Mouse (Mus musculus) ES-E14 (cell line): ENCODE results near the gene Aim2. TPM values are rescaled to one million over a fixed set of nuclear protein-coding genes. Genes with fewer than 3 reads are reported as not detected.

Experiments used
- DNase-seq: peaks from one replicate; pipeline ENCODE4 v3.0.0-alpha.2; 2013; ENCODE audit warnings: low read depth, low spot score
- H3K27ac ChIP-seq: 2 replicates; pipeline ENCODE4 v1.5.1; 2012; ENCODE audit warnings: low read depth, mild to moderate bottlenecking, low read length, moderate library complexity, mixed read lengths; ENCODE audit not compliant: poor library complexity, insufficient read depth, severe bottlenecking
- H3K36me3 ChIP-seq: 2 replicates; pipeline ENCODE4 v1.6.1; 2012; ENCODE audit warnings: mild to moderate bottlenecking, low read length, moderate library complexity, mixed read lengths; ENCODE audit not compliant: control insufficient read depth, poor library complexity, insufficient read depth, severe bottlenecking
- H3K4me1 ChIP-seq, 2 experiments: fragments of 150-350 bp in 1 of 2; sonication (generic) in 1 of 2; 2 replicates each; pipeline ENCODE4 v1.6.1; 2012; ENCODE audit warnings: low read length in 2 of 2, mild to moderate bottlenecking in 1 of 2, mixed read lengths in 1 of 2; ENCODE audit not compliant: control insufficient read depth in 2 of 2, insufficient read depth in 2 of 2, poor library complexity in 1 of 2
- H3K4me3 ChIP-seq, 2 experiments: fragments of 150-350 bp in 1 of 2; sonication (generic) in 1 of 2; 2 replicates each; pipeline ENCODE4 v1.5.1; 2012; ENCODE audit warnings: low read length in 2 of 2, low read depth in 1 of 2, mild to moderate bottlenecking in 1 of 2, mixed read lengths in 1 of 2; ENCODE audit not compliant: insufficient read depth in 1 of 2, poor library complexity in 1 of 2, severe bottlenecking in 1 of 2
- H3K9ac ChIP-seq: 2 replicates; pipeline ENCODE4 v1.6.1; 2012; ENCODE audit warnings: low read depth, mild to moderate bottlenecking, low read length, mixed read lengths; ENCODE audit not compliant: poor library complexity, insufficient read depth, severe bottlenecking
- H3K9me3 ChIP-seq: fragments of 150-350 bp; sonication (generic); 2 replicates; pipeline ENCODE4 v1.6.1; 2012; ENCODE audit warnings: low read depth, mild to moderate bottlenecking, low read length; ENCODE audit not compliant: control insufficient read depth, insufficient read depth
- CHD2 ChIP-seq: IDR thresholded peaks from 2 replicates; pipeline ENCODE4 v1.6.1; 2014; ENCODE audit warnings: mild to moderate bottlenecking, low read depth, low read length, inconsistent platforms
- HCFC1 ChIP-seq: IDR thresholded peaks from 2 replicates; pipeline ENCODE4 v1.6.1; 2012; ENCODE audit warnings: low read length, inconsistent platforms, borderline replicate concordance; ENCODE audit not compliant: insufficient read depth
- MAFK ChIP-seq: IDR thresholded peaks from 2 replicates; pipeline ENCODE4 v1.6.1; 2014; ENCODE audit warnings: mild to moderate bottlenecking, low read depth, low read length, inconsistent platforms; ENCODE audit not compliant: insufficient read depth
- ZC3H11A ChIP-seq: IDR thresholded peaks from 2 replicates; pipeline ENCODE4 v1.6.1; 2012; ENCODE audit warnings: low read depth, mild to moderate bottlenecking, inconsistent platforms, low read length, borderline replicate concordance
- ZNF384 ChIP-seq: IDR thresholded peaks from 2 replicates; pipeline ENCODE4 v1.6.1; 2012; ENCODE audit warnings: low read depth, low read length, inconsistent platforms
- in situ Hi-C, 2 experiments: fragments of 600-800 bp; cut with MboI; formaldehyde crosslinking; loops; one replicate each; pipeline ENCODE4 v1.15.1; 2025; ENCODE audit warnings: low sequenced_read_pairs in 2 of 2, inconsistent platforms in 1 of 2; ENCODE audit not compliant: unreplicated experiment in 2 of 2
- total RNA-seq: library from RNA; depleted of rRNA; stranded (reverse); fragments of 300-350 nt; gene quantifications from 2 replicates; pipeline ENCODE4 v1.2.3, GENCODE M21; 2012

Aim2 gene
- total RNA-seq, 1 experiment: 17.0 TPM

DNA sequence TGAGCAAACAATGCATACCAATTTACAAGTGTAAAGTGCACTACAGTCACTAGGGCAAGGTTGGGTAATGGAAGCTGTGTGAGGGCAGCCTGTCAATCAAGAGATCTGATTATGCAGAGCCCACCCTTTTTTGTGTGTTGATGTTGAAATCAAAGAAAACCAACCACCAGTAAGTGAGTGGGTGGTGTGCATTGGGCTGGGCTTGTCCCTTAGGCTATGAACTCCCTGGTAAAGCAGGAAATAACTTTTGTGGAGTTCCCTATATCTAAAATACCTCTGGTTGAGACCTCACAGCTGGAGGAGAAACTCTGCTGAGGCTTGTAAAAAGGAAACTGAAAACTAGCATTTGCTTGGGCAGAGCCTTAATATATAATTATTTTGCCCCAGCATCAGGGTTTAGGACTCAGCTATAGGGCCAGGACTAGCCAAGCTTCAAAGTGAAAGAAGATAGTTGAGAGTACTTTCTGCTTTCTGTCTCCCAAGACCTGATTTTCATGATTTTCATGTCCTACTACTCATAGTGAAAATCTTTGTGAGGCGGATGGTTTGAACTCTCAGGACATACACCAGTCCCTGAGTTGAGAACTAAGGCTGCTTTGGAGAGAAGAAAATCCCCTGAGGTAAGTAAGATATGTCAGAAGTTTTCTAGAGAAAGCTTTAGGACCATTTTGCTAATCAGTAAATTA, 68.4 kb downstream of the Aim2 start:
- H3K27ac ChIP-seq: no peak overlapping the region
- no peak overlapping the region for H3K4me3 ChIP-seq
- peaks cover 4 to 5% of the 10 kb centered on the region in 2 experiments; a peak in 2 of 4 replicates for H3K4me1 ChIP-seq
- no peaks in the 10 kb centered on the region for H3K36me3 ChIP-seq
- no peak for DNase-seq
- in situ Hi-C loops: no loop called here
- TF ChIP-seq MAFK: no peak
- no peak for TF ChIP-seq ZC3H11A
- no peak for TF ChIP-seq HCFC1
- no peak for TF ChIP-seq ZNF384
- TF ChIP-seq CHD2: no peak
- no peak overlapping the region for H3K9ac ChIP-seq
- H3K9me3 ChIP-seq: no peaks in the 10 kb centered on the region

DNA sequence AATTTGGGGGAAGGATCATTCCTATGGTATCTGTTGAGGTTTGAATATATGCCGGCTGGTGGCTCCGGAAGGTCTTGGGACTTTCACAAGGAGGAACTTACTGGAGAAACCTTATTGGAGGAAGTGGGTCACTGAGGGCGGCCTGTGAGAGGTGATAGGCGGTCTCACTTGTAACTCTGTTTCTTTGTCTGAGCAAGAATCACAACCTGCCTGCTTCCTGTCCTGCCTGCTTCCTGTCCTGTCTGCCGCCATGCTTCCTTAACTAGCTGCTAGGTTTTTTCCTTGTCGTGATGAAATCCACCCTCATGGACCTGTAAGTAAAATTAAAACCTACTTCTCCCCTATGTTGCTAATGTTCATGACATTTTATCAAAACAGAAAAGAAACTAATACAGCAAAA, 69.7 kb downstream of the Aim2 start:
- Histone ChIP-seq H3K36me3 (no peaks in the 10 kb centered on the region), H3K4me3 (peak overlapping the region; percentile 33 to 67; a peak in 3 of 4 replicates), H3K9me3 (no peaks in the 10 kb centered on the region), H3K9ac (no peak overlapping the region), H3K27ac (no peak overlapping the region), H3K4me1 (peaks cover 4 to 5% of the 10 kb centered on the region in 2 experiments; a peak in 2 of 4 replicates)
- no peak for TF ChIP-seq CHD2
- TF ChIP-seq HCFC1: no peak
- TF ChIP-seq ZNF384: no peak
- no peak for TF ChIP-seq MAFK
- no peak for TF ChIP-seq ZC3H11A
- in situ Hi-C loops: no loop called here
- peak; percentile 41 for DNase-seq

DNA sequence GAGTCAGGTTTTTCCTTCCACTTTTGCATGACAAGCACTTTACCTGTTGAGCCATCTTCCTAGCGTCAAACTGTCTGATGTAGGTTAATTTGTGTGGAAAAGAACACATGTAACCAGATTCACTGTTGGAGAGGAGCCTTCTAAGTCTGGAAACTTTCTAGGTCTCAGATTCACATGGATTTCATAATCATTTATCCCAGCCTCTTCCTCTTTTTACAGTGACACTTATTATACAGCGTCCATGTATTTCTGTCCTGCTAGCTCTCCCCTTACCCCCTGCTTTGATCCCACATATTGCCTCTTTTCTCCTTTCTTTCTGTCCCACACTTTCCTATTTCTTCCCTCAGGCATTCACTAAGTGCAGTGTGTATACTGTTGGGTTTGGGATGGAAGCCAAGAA, 75.7 kb downstream of the Aim2 start:
- TF ChIP-seq MAFK: no peak
- TF ChIP-seq CHD2: no peak
- TF ChIP-seq HCFC1: no peak
- no peak for TF ChIP-seq ZNF384
- TF ChIP-seq ZC3H11A: no peak
- in situ Hi-C loops: no loop called here
- DNase-seq: no peak
- Histone ChIP-seq H3K9ac (no peak overlapping the region), H3K4me3 (no peak overlapping the region), H3K27ac (no peak overlapping the region), H3K4me1 (no peaks in the 10 kb centered on the region), H3K9me3 (no peaks in the 10 kb centered on the region), H3K36me3 (no peaks in the 10 kb centered on the region; the same call in 1 of the 2 replicates)

DNA sequence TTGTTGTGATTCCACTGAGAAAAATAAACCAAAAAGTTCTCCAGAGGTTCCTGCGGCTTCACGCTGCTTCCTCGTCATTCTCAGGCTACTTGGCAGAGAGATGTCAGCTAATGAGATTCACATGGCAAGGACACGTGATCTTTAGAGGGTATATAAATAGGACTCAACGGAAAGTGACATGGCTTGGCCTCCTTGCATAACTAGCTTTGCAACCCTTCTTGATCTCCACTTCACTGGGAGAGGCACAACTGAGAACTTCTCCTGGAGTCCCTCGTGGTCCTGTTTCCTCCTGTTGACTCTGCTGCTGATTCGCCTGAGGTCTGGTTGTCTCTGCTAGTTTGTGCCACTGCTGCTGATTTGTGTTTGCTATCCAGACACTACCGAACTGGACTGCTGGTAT, 76.7 kb downstream of the Aim2 start:
- in situ Hi-C loops: no loop called here

More for the DNA sequence above, 76.7 kb downstream of the Aim2 start:
- no peak overlapping the region for H3K9ac ChIP-seq
- no peak for DNase-seq
- no peaks in the 10 kb centered on the region for H3K4me1 ChIP-seq
- H3K27ac ChIP-seq: no peak overlapping the region
- TF ChIP-seq ZNF384: no peak
- H3K36me3 ChIP-seq: no peaks in the 10 kb centered on the region; the same call in 1 of the 2 replicates
- no peak overlapping the region for H3K4me3 ChIP-seq
- no peaks in the 10 kb centered on the region for H3K9me3 ChIP-seq
